Mouse (Mus musculus): ENCODE data around the gene Cd72. TPM values are rescaled to one million over a fixed set of nuclear protein-coding genes. Genes with fewer than 3 reads are reported as not detected.

Cd72 gene
- polyA plus RNA-seq (2016; fragmentation: Nextera tagmentation; extraction: Ambion mirVana): 2.0 and 2.9 TPM in 2 replicates

GRCm38 (mm10) chr4:43454041-43454836 is at the start of gene Cd72:
TSS of gene Cd72 (minus strand) at chr4:43454628.
- H3K9ac ChIP-seq (replicated peaks): 0 out of 2 replicates have a peak within 1 kb of the TSS, but pooled peaks have one; percentile 11
- H3K4me3 ChIP-seq: peak within 1 kb of the TSS; percentile 26
- H3K9me3 ChIP-seq: no peaks in the 10 kb centered on the region
- 31% methylated on average over 20 of the region's 20 CpGs for WGBS
- peaks cover 47% of the 10 kb centered on the region for H3K27me3 ChIP-seq
- no peak within 1 kb of the TSS for H3K27ac ChIP-seq (replicated peaks)
- no peak for ATAC-seq (ENCODE audit: low FRiP score, low read depth)
- H3K4me1 ChIP-seq: peaks cover 15% of the 10 kb centered on the region
- H3K4me2 ChIP-seq (replicated peaks): peak within 1 kb of the TSS; percentile 48
- no peaks in the 10 kb centered on the region for H3K36me3 ChIP-seq

DNA sequence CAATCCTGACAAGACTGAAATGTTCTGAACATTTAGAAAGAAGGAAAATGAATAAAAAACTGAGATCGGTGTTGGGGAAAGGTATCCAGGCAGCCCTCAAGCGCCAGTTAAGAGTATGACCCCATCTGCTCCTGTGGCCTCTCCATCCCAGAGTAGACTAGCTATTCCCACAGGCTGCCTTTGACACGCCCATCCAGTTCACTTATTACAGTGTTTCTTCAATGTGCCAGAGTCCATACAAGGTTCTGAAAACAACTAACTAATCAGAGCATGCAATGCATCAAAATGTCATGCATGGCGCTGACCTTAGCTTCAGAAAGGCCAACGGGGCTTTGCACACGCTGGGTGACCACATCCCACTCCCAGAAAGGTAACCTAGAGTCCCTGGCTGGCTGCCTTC is 49.1 kb upstream of the Cd72 start:
- Histone ChIP-seq H3K27ac (replicated peaks) (no peak overlapping the region), H3K9me3 (no peaks in the 10 kb centered on the region), H3K4me1 (peaks cover 13% of the 10 kb centered on the region), H3K36me3 (no peaks in the 10 kb centered on the region), H3K27me3 (peaks cover 48% of the 10 kb centered on the region), H3K9ac (replicated peaks) (no peak overlapping the region), H3K4me3 (no peak overlapping the region), H3K4me2 (replicated peaks) (no peak overlapping the region)
- no peak for ATAC-seq (ENCODE audit: low FRiP score, low read depth)
- 88% methylated on average over 6 of the region's 6 CpGs for WGBS

GRCm38 (mm10) chr4:43503041-43503440 is 48.6 kb upstream of the Cd72 start:
- Histone ChIP-seq H3K4me3 (no peak overlapping the region), H3K4me1 (peaks cover 13% of the 10 kb centered on the region), H3K9ac (replicated peaks) (no peak overlapping the region), H3K9me3 (no peaks in the 10 kb centered on the region), H3K27me3 (peaks cover 43% of the 10 kb centered on the region), H3K4me2 (replicated peaks) (no peak overlapping the region), H3K36me3 (no peaks in the 10 kb centered on the region), H3K27ac (replicated peaks) (no peak overlapping the region)
- no peak for ATAC-seq (ENCODE audit: low FRiP score, low read depth)
- WGBS: 76% methylated on average over 2 of the region's 2 CpGs

- Histone ChIP-seq H3K9me3 (no peaks in the 10 kb centered on the region), H3K27ac (replicated peaks) (no peak within 1 kb of the TSS; the same call in 1 of the 2 replicates), H3K4me1 (peaks cover 32% of the 10 kb centered on the region), H3K4me2 (replicated peaks) (peak within 1 kb of the TSS; percentile 78), H3K27me3 (peaks cover 42% of the 10 kb centered on the region), H3K9ac (replicated peaks) (peak within 1 kb of the TSS; percentile 59), H3K4me3 (peak within 1 kb of the TSS; percentile 57), H3K36me3 (0 out of 2 replicates have a peak, but pooled peaks cover 2% of the 10 kb centered on the region)
- 8% methylated on average over 50 of the region's 50 CpGs for WGBS
- ATAC-seq (ENCODE audit: low FRiP score, low read depth): peak; percentile 83
Measured at GRCm38 (mm10) chr4:43499407-43500333, 45.2 kb upstream of the Cd72 start, which contains the start of gene Arhgef39. TSS of gene Arhgef39 (minus strand) at chr4:43499695.

DNA sequence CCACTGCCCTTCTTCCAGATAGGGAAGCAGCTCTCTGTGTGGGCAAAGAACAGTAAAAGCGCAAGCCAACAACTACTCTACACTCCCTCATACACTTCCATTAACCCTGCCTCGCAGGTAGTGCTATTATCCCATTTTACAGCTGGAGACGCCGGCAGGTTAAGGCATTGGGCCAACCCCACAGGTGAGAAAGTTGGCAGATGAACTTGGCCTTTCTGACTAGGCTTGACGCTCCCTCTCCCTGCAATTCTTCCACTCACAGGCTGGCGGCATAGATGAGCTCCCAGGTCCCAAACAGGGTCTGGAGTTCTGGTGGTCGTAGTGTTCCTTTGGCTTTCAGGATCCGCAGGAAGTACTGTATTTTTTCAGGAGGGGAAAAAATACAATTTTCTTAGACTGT is 44.6 kb upstream of the Cd72 start:
- H3K9ac ChIP-seq (replicated peaks): peak overlapping the region; percentile 59
- peak; percentile 25 for ATAC-seq (ENCODE audit: low FRiP score, low read depth)
- peak overlapping the region; percentile 78 for H3K4me2 ChIP-seq (replicated peaks)
- WGBS: 15% methylated on average over 8 of the region's 8 CpGs
- no peaks in the 10 kb centered on the region for H3K9me3 ChIP-seq
- H3K4me1 ChIP-seq: peaks cover 38% of the 10 kb centered on the region
- peak overlapping the region; percentile 57 for H3K4me3 ChIP-seq
- 0 out of 2 replicates have a peak, but pooled peaks cover 2% of the 10 kb centered on the region for H3K36me3 ChIP-seq
- H3K27me3 ChIP-seq: peaks cover 42% of the 10 kb centered on the region
- no peak overlapping the region for H3K27ac ChIP-seq (replicated peaks)

- Histone ChIP-seq H3K4me3 (peak overlapping the region; percentile 57), H3K4me2 (replicated peaks) (peak overlapping the region; percentile 78), H3K9me3 (no peaks in the 10 kb centered on the region), H3K27ac (replicated peaks) (no peak overlapping the region), H3K36me3 (0 out of 2 replicates have a peak, but pooled peaks cover 2% of the 10 kb centered on the region), H3K27me3 (peaks cover 38% of the 10 kb centered on the region), H3K9ac (replicated peaks) (peak overlapping the region; percentile 44), H3K4me1 (peaks cover 39% of the 10 kb centered on the region)
- no peak for ATAC-seq (ENCODE audit: low FRiP score, low read depth)
- 79% methylated on average over 4 of the region's 4 CpGs for WGBS
Measured at GRCm38 (mm10) chr4:43497946-43498345, 43.5 kb upstream of the Cd72 start.

DNA sequence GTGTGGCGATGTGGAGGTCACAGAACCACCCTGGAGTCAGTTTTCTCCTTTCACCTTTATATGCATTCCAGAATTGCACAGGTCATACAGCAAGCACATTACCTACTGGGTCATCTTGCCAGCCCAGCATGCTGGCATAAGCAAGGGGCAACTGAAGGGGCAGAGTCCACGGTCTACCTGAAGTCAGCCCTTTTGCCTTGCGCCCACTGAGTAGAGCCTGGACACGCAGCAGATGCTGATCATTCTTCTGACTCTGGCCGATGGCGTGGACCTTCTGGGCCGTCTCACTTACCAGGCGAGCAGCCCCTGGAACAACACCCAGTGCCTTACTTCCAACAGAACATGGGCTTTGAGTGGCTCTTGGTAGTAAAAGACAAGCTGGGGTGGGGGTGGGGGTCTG is 43.0 kb upstream of the Cd72 start:
- Histone ChIP-seq H3K4me1 (peaks cover 39% of the 10 kb centered on the region), H3K9me3 (no peaks in the 10 kb centered on the region), H3K27me3 (peaks cover 38% of the 10 kb centered on the region), H3K9ac (replicated peaks) (no peak overlapping the region), H3K36me3 (0 out of 2 replicates have a peak, but pooled peaks cover 2% of the 10 kb centered on the region), H3K4me2 (replicated peaks) (peak overlapping the region; percentile 78), H3K4me3 (no peak overlapping the region; the same call in 1 of the 2 replicates), H3K27ac (replicated peaks) (no peak overlapping the region)
- ATAC-seq (ENCODE audit: low FRiP score, low read depth): no peak
- WGBS: 95% methylated on average over 8 of the region's 8 CpGs

- H3K27me3 ChIP-seq: peaks cover 34% of the 10 kb centered on the region
- ATAC-seq (ENCODE audit: low FRiP score, low read depth): no peak
- 0 out of 2 replicates have a peak, but pooled peaks cover 2% of the 10 kb centered on the region for H3K36me3 ChIP-seq
- no peak overlapping the region; the same call in 1 of the 2 replicates for H3K9ac ChIP-seq (replicated peaks)
- H3K4me2 ChIP-seq (replicated peaks): no peak overlapping the region
- no peaks in the 10 kb centered on the region for H3K9me3 ChIP-seq
- no peak overlapping the region for H3K4me3 ChIP-seq
- H3K4me1 ChIP-seq: peaks cover 39% of the 10 kb centered on the region
- no peak overlapping the region; the same call in 1 of the 2 replicates for H3K27ac ChIP-seq (replicated peaks)
- WGBS: 50% methylated on average over 6 of the region's 6 CpGs
Measured at GRCm38 (mm10) chr4:43496587-43496986, 42.2 kb upstream of the Cd72 start.

- ATAC-seq (ENCODE audit: low FRiP score, low read depth): no peak
- Histone ChIP-seq H3K27ac (replicated peaks) (peak overlapping the region; percentile 90), H3K4me3 (peak overlapping the region; percentile 65)
Measured at GRCm38 (mm10) chr4:43493846-43494240, 39.4 kb upstream of the Cd72 start.

DNA sequence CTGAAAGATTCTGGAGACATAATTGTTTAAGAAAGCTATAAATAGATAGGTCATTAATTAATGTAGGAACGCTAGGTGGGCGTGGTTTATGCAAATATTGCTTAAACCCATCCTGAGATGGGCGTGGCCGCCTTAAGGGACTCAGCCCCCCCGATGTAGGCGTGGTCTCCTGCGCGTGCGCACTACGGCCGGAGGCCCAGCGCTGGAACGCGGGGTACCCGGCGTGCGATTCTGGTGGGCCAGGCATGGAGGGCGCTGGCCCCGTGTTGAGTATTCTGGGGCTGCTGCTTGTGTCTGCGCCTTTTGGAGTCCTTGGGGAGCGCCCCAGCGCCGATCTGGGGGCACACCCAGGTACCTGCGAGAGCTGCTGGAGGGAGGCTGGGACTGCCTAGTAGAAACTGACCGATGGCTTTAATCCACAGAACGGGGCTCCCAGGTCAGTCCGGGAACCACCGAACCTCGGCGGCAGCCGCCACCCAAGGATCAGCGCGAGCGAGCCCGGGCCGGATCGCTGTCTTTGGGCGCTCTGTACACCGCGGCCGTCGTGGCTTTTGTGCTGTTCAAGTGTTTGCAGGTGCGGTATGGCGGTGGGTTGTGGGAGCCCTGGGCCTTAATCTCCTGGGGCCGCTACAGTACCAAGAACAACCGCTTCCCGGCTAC is 38.9 kb upstream of the Cd72 start:
- H3K4me2 ChIP-seq (replicated peaks): peak overlapping the region; percentile 66
- peak overlapping the region; percentile 76 for H3K9ac ChIP-seq (replicated peaks)
- peaks cover 31% of the 10 kb centered on the region for H3K4me1 ChIP-seq
- H3K27me3 ChIP-seq: peaks cover 20% of the 10 kb centered on the region
- H3K9me3 ChIP-seq: no peaks in the 10 kb centered on the region
- H3K4me3 ChIP-seq: peak overlapping the region; percentile 65
- H3K27ac ChIP-seq (replicated peaks): peak overlapping the region; percentile 90
- WGBS: under 1% methylated on average over 47 of the region's 47 CpGs
- 0 out of 2 replicates have a peak, but pooled peaks cover 2% of the 10 kb centered on the region for H3K36me3 ChIP-seq
- ATAC-seq (ENCODE audit: low FRiP score, low read depth): peak; percentile 88

More at GRCm38 (mm10) chr4:43493846-43494240, 39.4 kb upstream of the Cd72 start:
- H3K36me3 ChIP-seq: 0 out of 2 replicates have a peak, but pooled peaks cover 2% of the 10 kb centered on the region
- H3K9me3 ChIP-seq: no peaks in the 10 kb centered on the region
- peaks cover 36% of the 10 kb centered on the region for H3K4me1 ChIP-seq
- H3K27me3 ChIP-seq: peaks cover 20% of the 10 kb centered on the region
- peak overlapping the region; percentile 66 for H3K4me2 ChIP-seq (replicated peaks)
- 3% methylated on average over 9 of the region's 9 CpGs for WGBS
- H3K9ac ChIP-seq (replicated peaks): peak overlapping the region; percentile 76

GRCm38 (mm10) chr4:43492821-43493185 is 38.4 kb upstream of the Cd72 start, which contains the start of gene Ccdc107:
TSS of gene Ccdc107 (plus strand) at chr4:43492900.
- Histone ChIP-seq H3K4me3 (peak within 1 kb of the TSS; percentile 65), H3K27ac (replicated peaks) (peak within 1 kb of the TSS; percentile 90), H3K9ac (replicated peaks) (peak within 1 kb of the TSS; percentile 76), H3K4me1 (peaks cover 26% of the 10 kb centered on the region), H3K36me3 (0 out of 2 replicates have a peak, but pooled peaks cover 2% of the 10 kb centered on the region), H3K4me2 (replicated peaks) (peak within 1 kb of the TSS; percentile 66), H3K27me3 (peaks cover 20% of the 10 kb centered on the region), H3K9me3 (no peaks in the 10 kb centered on the region)
- under 1% methylated on average over 25 of the region's 25 CpGs for WGBS
- peak; percentile 96 for ATAC-seq (ENCODE audit: low FRiP score, low read depth)
